Comparison of ENCODE assay signal across 26 mouse cellular contexts in the genomic region with DNA sequence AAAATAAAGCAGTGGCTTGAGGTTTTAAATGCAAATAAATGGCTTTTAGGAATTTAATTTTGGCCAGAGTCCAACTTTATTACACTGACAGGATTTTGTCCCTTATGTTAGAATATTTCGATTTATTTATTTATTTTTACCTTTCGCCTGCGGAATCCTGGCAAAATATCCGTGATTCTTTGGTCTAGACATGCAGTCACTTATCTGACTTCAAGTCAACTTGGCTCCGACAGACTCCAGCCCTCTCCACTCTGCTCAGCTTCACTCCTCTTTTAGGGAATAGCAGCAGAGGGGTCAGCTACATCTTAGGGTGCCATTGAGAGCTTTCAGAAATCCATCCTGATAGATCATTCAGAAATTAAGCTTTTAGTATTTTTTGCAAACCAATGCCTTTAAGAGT. TPM values are rescaled to one million over a fixed set of nuclear protein-coding genes. Genes with fewer than 3 reads are reported as not detected.
A peak's percentile ranks its signal among the peaks of the same experiment; 100 is the strongest.
DNase-seq lines count a peak whose midpoint lies in the region; ATAC-seq and TF ChIP-seq lines count a peak whose summit lies in the region.
"Had no signal": no experiment of that assay in that cellular context is flagged by ENCODE, and none has a peak within 500 bp of the region (broad histone marks: within the 10 kb centered on the region; RNA-seq: fewer than 3 reads in every experiment).

No protein-coding gene starts in this region.

- peak overlapping the region; percentile 58; the same call in 1 of the 2 replicates for H3K27ac ChIP-seq in hindbrain, postnatal 0 days
- H3K27ac ChIP-seq in hindbrain, embryonic 12.5 days: no peak overlapping the region
- peak overlapping the region; percentile 85 for H3K27ac ChIP-seq in forebrain, postnatal 0 days (ENCODE audit: low read depth, low read length)
- H3K27ac ChIP-seq: embryonic facial prominence, embryonic 15.5 days; heart, embryonic 15.5 days; hindbrain, embryonic 15.5 days; limb, embryonic 13.5 days; liver, embryonic 12.5 days; midbrain, embryonic 12.5 days; neural tube, embryonic 15.5 days; stomach, embryonic 15.5 days had no signal

- WGBS in hindbrain, postnatal 0 days: 64% methylated on average over 5 of the region's 5 CpGs
- 69% methylated on average over 5 of the region's 5 CpGs for WGBS in hindbrain, embryonic 12.5 days
- WGBS in forebrain, postnatal 0 days: 53% methylated on average over 5 of the region's 5 CpGs

- H3K4me1 ChIP-seq in hindbrain, postnatal 0 days (ENCODE audit: insufficient read depth, low read length): 0 out of 2 replicates have a peak, but pooled peaks cover under 1% of the 10 kb centered on the region
- peaks cover 18% of the 10 kb centered on the region for H3K4me1 ChIP-seq in hindbrain, embryonic 12.5 days
- peaks cover 7% of the 10 kb centered on the region for H3K4me1 ChIP-seq in forebrain, postnatal 0 days (ENCODE audit: insufficient read depth)
- H3K4me1 ChIP-seq: stomach, embryonic 15.5 days had no signal

- no peak for ATAC-seq in hindbrain, postnatal 0 days
- no peak for ATAC-seq in hindbrain, embryonic 12.5 days (ENCODE audit: low FRiP score)
- ATAC-seq in forebrain, postnatal 0 days: no peak
- ATAC-seq: liver, embryonic 12.5 days had no signal

- TF ChIP-seq CTCF in hindbrain, postnatal 0 days (IDR thresholded peaks at IDR 0.05; ENCODE audit: low read depth): no peak
- TF ChIP-seq CTCF in forebrain, postnatal 0 days (IDR thresholded peaks at IDR 0.05; ENCODE audit: low read depth): no peak

- H3K9ac ChIP-seq in hindbrain, postnatal 0 days (replicated peaks; ENCODE audit: low read length): no peak overlapping the region
- no peak overlapping the region for H3K9ac ChIP-seq in hindbrain, embryonic 12.5 days
- peak overlapping the region; percentile 53 for H3K9ac ChIP-seq in forebrain, postnatal 0 days
- H3K9ac ChIP-seq: embryonic facial prominence, embryonic 15.5 days; heart, embryonic 15.5 days; hindbrain, embryonic 15.5 days; limb, embryonic 13.5 days; liver, embryonic 12.5 days; midbrain, embryonic 12.5 days; neural tube, embryonic 15.5 days; stomach, embryonic 15.5 days had no signal

- peak; percentile 70 for DNase-seq in cerebellum, adult 9-11 months
- DNase-seq in cerebellum, adult 11-12 months: no peak
- no peak for DNase-seq in hindbrain, postnatal 0 days (ENCODE audit: low spot score)
- DNase-seq in cerebellum, postnatal 10 days: peak; percentile 59 to 77
- peak; percentile 64 for DNase-seq in forebrain, postnatal 0 days
- DNase-seq in gastrocnemius, postnatal 25 days: no peak
- DNase-seq: adrenal gland, postnatal 25 days; gastrocnemius, postnatal 10 days; heart, postnatal 36 days; kidney, adult 9 months; kidney, postnatal 14 days; layer of hippocampus, postnatal 36 days; lung, adult 18-20 months; lung, postnatal 14 days; right cerebral cortex, adult 18-20 months; thymus, adult 18-20 months; thymus, postnatal 36 days had no signal

- H3K27me3 ChIP-seq in hindbrain, postnatal 0 days (ENCODE audit: insufficient read depth, low read length): no peaks in the 10 kb centered on the region
- no peaks in the 10 kb centered on the region for H3K27me3 ChIP-seq in hindbrain, embryonic 12.5 days
- no peaks in the 10 kb centered on the region for H3K27me3 ChIP-seq in forebrain, postnatal 0 days (ENCODE audit: insufficient read depth, low read length)
- H3K27me3 ChIP-seq: embryonic facial prominence, embryonic 15.5 days; heart, embryonic 15.5 days; hindbrain, embryonic 15.5 days; limb, embryonic 13.5 days; liver, embryonic 12.5 days; midbrain, embryonic 12.5 days; neural tube, embryonic 15.5 days; stomach, embryonic 15.5 days had no signal

- peaks cover 3% of the 10 kb centered on the region for H3K36me3 ChIP-seq in hindbrain, postnatal 0 days (ENCODE audit: insufficient read depth, low read length)
- peaks cover 5% of the 10 kb centered on the region for H3K36me3 ChIP-seq in hindbrain, embryonic 12.5 days
- H3K36me3 ChIP-seq in forebrain, postnatal 0 days (ENCODE audit: insufficient read depth): peaks cover 5% of the 10 kb centered on the region
- H3K36me3 ChIP-seq: hindbrain, embryonic 15.5 days; neural tube, embryonic 15.5 days had no signal

- no peak overlapping the region for H3K4me3 ChIP-seq in hindbrain, postnatal 0 days (ENCODE audit: low read length)
- no peak overlapping the region for H3K4me3 ChIP-seq in hindbrain, embryonic 12.5 days
- H3K4me3 ChIP-seq in forebrain, postnatal 0 days (ENCODE audit: low read depth, low read length): no peak overlapping the region
- H3K4me3 ChIP-seq: embryonic facial prominence, embryonic 15.5 days; heart, embryonic 15.5 days; hindbrain, embryonic 15.5 days; limb, embryonic 13.5 days; liver, embryonic 12.5 days; midbrain, embryonic 12.5 days; neural tube, embryonic 15.5 days; stomach, embryonic 15.5 days had no signal

- H3K4me2 ChIP-seq in hindbrain, postnatal 0 days (ENCODE audit: low read depth, low read length): peak overlapping the region; percentile 28; the same call in 1 of the 2 replicates
- H3K4me2 ChIP-seq in hindbrain, embryonic 12.5 days (replicated peaks): no peak overlapping the region
- peak overlapping the region; percentile 40 for H3K4me2 ChIP-seq in forebrain, postnatal 0 days (ENCODE audit: low read depth)
- H3K4me2 ChIP-seq: embryonic facial prominence, embryonic 15.5 days; heart, embryonic 15.5 days; hindbrain, embryonic 15.5 days; limb, embryonic 13.5 days; liver, embryonic 12.5 days; midbrain, embryonic 12.5 days; neural tube, embryonic 15.5 days; stomach, embryonic 15.5 days had no signal

- no peaks in the 10 kb centered on the region for H3K9me3 ChIP-seq in hindbrain, postnatal 0 days (ENCODE audit: low read length)
- no peaks in the 10 kb centered on the region for H3K9me3 ChIP-seq in hindbrain, embryonic 12.5 days (replicated peaks)
- H3K9me3 ChIP-seq in forebrain, postnatal 0 days (ENCODE audit: low read length): no peaks in the 10 kb centered on the region
- H3K9me3 ChIP-seq: embryonic facial prominence, embryonic 15.5 days; heart, embryonic 15.5 days; hindbrain, embryonic 15.5 days; limb, embryonic 13.5 days; liver, embryonic 12.5 days; midbrain, embryonic 12.5 days; neural tube, embryonic 15.5 days; stomach, embryonic 15.5 days had no signal

RNA-seq across cellular contexts. Expression of gene Zbtb18, which starts 10.8 kb away (rescaled TPM):
- 112 and 114 TPM in 2 replicates for total RNA-seq in hindbrain, postnatal 0 days (2014; rRNA removed)
- polyA plus RNA-seq in hindbrain, postnatal 0 days (2015; fragmentation: Nextera tagmentation; extraction: Ambion mirVana): 45.6 and 47.3 TPM in 2 replicates
- 10.0 and 10.8 TPM in 2 replicates for polyA plus RNA-seq in hindbrain, embryonic 12.5 days (2016; fragmentation: Nextera tagmentation; extraction: Ambion mirVana)
- 301 and 445 TPM in 2 replicates for total RNA-seq in forebrain, postnatal 0 days (2014; rRNA removed)
- 88.6 and 138 TPM in 2 replicates for polyA plus RNA-seq in forebrain, postnatal 0 days (2015; fragmentation: Nextera tagmentation; extraction: Ambion mirVana)
- 10 to 100 TPM; 75.6 to 95.6 TPM for total RNA-seq in gastrocnemius, postnatal 25 days (2021)

Comparison
In these comparisons a context has a peak if more than half of its experiments do, and no peak if none do; other contexts are left out.
1. DNase-seq: peak in cerebellum, adult 9-11 months (single experiment), cerebellum, postnatal 10 days (2 of 2) and forebrain, postnatal 0 days (single experiment); none in cerebellum, adult 11-12 months (single experiment), hindbrain, postnatal 0 days (single experiment) and gastrocnemius, postnatal 25 days (single experiment).